ENCODE assay signal across 9 mouse cellular contexts in the genomic region with DNA sequence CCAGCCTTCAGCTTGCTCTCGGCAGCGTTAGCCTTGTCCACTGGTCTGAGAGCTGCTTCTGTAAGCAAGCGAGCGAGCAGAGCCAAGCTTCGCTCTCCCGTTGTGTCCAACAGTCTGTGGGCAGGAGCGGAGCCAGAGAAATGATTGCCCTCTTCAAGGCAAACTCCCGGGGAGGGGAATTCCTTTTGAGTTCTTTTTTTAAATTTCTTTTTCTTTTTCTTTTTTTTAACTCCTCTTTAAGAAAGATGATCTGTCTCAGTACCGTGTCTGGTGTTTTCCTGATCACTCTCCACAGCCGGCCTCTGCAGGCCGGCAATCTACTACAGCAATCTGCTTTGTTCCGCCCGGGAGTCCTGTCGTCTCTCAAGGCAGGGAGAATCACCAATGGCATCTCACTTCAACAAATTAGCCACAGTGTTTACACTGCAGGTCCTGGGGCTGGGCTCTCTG.
A peak's percentile ranks its signal among the peaks of the same experiment; 100 is the strongest.
DNase-seq lines count a peak whose midpoint lies in the region; ATAC-seq lines count a peak whose summit lies in the region.
"Had no signal": no experiment of that assay in that cellular context is flagged by ENCODE, and none has a peak within 500 bp of the region (broad histone marks: within the 10 kb centered on the region; RNA-seq: fewer than 3 reads in every experiment).

No protein-coding gene starts in this region.

- H3K4me2 ChIP-seq in forebrain, embryonic 12.5 days, result peak overlapping the region; percentile 46
- H3K4me2 ChIP-seq in intestine, embryonic 14.5 days (ENCODE audit: low read length), result peak overlapping the region; percentile 42
- H3K4me2 ChIP-seq in midbrain, embryonic 12.5 days (replicated peaks), result peak overlapping the region; percentile 43

- peak; percentile 81 for ATAC-seq in forebrain, embryonic 12.5 days (ENCODE audit: low FRiP score)
- ATAC-seq in intestine, embryonic 14.5 days (replicated peaks; ENCODE audit: low FRiP score, low TSS enrichment, low read depth), result peak; percentile 71; the same call in 1 of the 2 replicates
- peak; percentile 84; the same call in 1 of the 2 replicates for ATAC-seq in midbrain, embryonic 12.5 days (ENCODE audit: low FRiP score, low read depth)

- H3K9ac ChIP-seq in forebrain, embryonic 12.5 days, result peak overlapping the region; percentile 42; the same call in 1 of the 2 replicates
- peak overlapping the region; percentile 23; the same call in 1 of the 2 replicates for H3K9ac ChIP-seq in intestine, embryonic 14.5 days (ENCODE audit: low read length)
- 0 out of 2 replicates have a peak overlapping the region, but pooled peaks have one; percentile 32 for H3K9ac ChIP-seq in midbrain, embryonic 12.5 days (replicated peaks)

- H3K4me1 ChIP-seq in forebrain, embryonic 12.5 days, result peaks cover 19% of the 10 kb centered on the region
- peaks cover 31% of the 10 kb centered on the region for H3K4me1 ChIP-seq in intestine, embryonic 14.5 days (replicated peaks; ENCODE audit: control insufficient read depth, insufficient read depth, low read length)
- H3K4me1 ChIP-seq in midbrain, embryonic 12.5 days, result peaks cover 21% of the 10 kb centered on the region

- DNase-seq in heart, adult 18-20 months, result peak; percentile 11 to 30
- DNase-seq in heart, adult 8-10 months (ENCODE audit: low spot score), result no peak
- DNase-seq in adrenal gland, postnatal 25 days, result peak; percentile 48
- peak; percentile 77 for DNase-seq in intestine, embryonic 14.5 days (ENCODE audit: low spot score)
- DNase-seq in spleen, postnatal 4 days (ENCODE audit: low spot score in 2 of 2), result no peak
- no peak for DNase-seq in right cerebral cortex, postnatal 14 days

- H3K9me3 ChIP-seq in forebrain, embryonic 12.5 days, result no peaks in the 10 kb centered on the region
- H3K9me3 ChIP-seq in intestine, embryonic 14.5 days (ENCODE audit: control insufficient read depth, low read length), result peaks cover 6% of the 10 kb centered on the region; the same call in 1 of the 2 replicates
- H3K9me3 ChIP-seq in midbrain, embryonic 12.5 days, result no peaks in the 10 kb centered on the region

- H3K27me3 ChIP-seq in forebrain, embryonic 12.5 days, result peaks cover 11% of the 10 kb centered on the region; the same call in 1 of the 2 replicates
- no peaks in the 10 kb centered on the region for H3K27me3 ChIP-seq in intestine, embryonic 14.5 days (replicated peaks; ENCODE audit: control insufficient read depth, insufficient read depth, low read length)
- H3K27me3 ChIP-seq in midbrain, embryonic 12.5 days, result peaks cover 6% of the 10 kb centered on the region

- WGBS in forebrain, embryonic 12.5 days, result 6% methylated on average over 14 of the region's 14 CpGs
- 4% methylated on average over 14 of the region's 14 CpGs for WGBS in intestine, embryonic 14.5 days
- 3% methylated on average over 14 of the region's 14 CpGs for WGBS in midbrain, embryonic 12.5 days

- 0 out of 2 replicates have a peak overlapping the region, but pooled peaks have one; percentile 3 for H3K4me3 ChIP-seq in forebrain, embryonic 12.5 days (replicated peaks)
- H3K4me3 ChIP-seq in intestine, embryonic 14.5 days (ENCODE audit: low read depth, low read length), result 0 out of 2 replicates have a peak overlapping the region, but pooled peaks have one; percentile 8
- H3K4me3 ChIP-seq in midbrain, embryonic 12.5 days, result no peak overlapping the region
- H3K4me3 ChIP-seq: erythroblast, embryonic 14.5 days had no signal

- H3K27ac ChIP-seq in forebrain, embryonic 12.5 days, result no peak overlapping the region
- peak overlapping the region; percentile 79 for H3K27ac ChIP-seq in intestine, embryonic 14.5 days (ENCODE audit: low read depth)
- no peak overlapping the region; the same call in 1 of the 2 replicates for H3K27ac ChIP-seq in midbrain, embryonic 12.5 days (replicated peaks)

- no peaks in the 10 kb centered on the region for H3K36me3 ChIP-seq in forebrain, embryonic 12.5 days (replicated peaks)
- no peaks in the 10 kb centered on the region for H3K36me3 ChIP-seq in intestine, embryonic 14.5 days (ENCODE audit: control insufficient read depth, insufficient read depth, low read length)
- no peaks in the 10 kb centered on the region for H3K36me3 ChIP-seq in midbrain, embryonic 12.5 days

Comparison
In these comparisons a context has a peak if more than half of its experiments do, and no peak if none do; other contexts are left out.
1. DNase-seq: peak in heart, adult 18-20 months (2 of 2), adrenal gland, postnatal 25 days (single experiment) and intestine, embryonic 14.5 days (single experiment); none in heart, adult 8-10 months (single experiment), spleen, postnatal 4 days (0 of 2) and right cerebral cortex, postnatal 14 days (single experiment).
2. Peak in every context shown above with its lines, with median percentiles within 50 percentile points of each other: ATAC-seq, H3K4me2 ChIP-seq and H3K9ac ChIP-seq.